In genomic region chr4:137164429-137164828, GRCm38 (mm10) we compare ENCODE assay signal across 8 mouse cellular contexts.
A peak's percentile ranks its signal among the peaks of the same experiment; 100 is the strongest.
DNase-seq lines count a peak whose midpoint lies in the region; ATAC-seq and TF ChIP-seq lines count a peak whose summit lies in the region.

No protein-coding gene starts in this region.

- no peak overlapping the region for H3K9ac ChIP-seq in forebrain, embryonic 11.5 days (ENCODE audit: low read length)
- no peak overlapping the region for H3K9ac ChIP-seq in heart, embryonic 15.5 days
- H3K9ac ChIP-seq in liver, embryonic 14.5 days (replicated peaks): no peak overlapping the region
- H3K9ac ChIP-seq in neural tube, embryonic 13.5 days: peak overlapping the region; percentile 45; the same call in 1 of the 2 replicates

- 2% methylated on average over 12 of the region's 12 CpGs for WGBS in forebrain, embryonic 11.5 days
- 6% methylated on average over 12 of the region's 12 CpGs for WGBS in heart, embryonic 15.5 days
- WGBS in liver, embryonic 14.5 days (ENCODE audit: insufficient replicate concordance): 2% methylated on average over 12 of the region's 12 CpGs
- 4% methylated on average over 12 of the region's 12 CpGs for WGBS in neural tube, embryonic 13.5 days

- H3K27ac ChIP-seq in forebrain, embryonic 11.5 days (ENCODE audit: low read depth, low read length): no peak overlapping the region
- H3K27ac ChIP-seq in heart, embryonic 15.5 days: no peak overlapping the region
- H3K27ac ChIP-seq in liver, embryonic 14.5 days: no peak overlapping the region
- H3K27ac ChIP-seq in neural tube, embryonic 13.5 days (replicated peaks): no peak overlapping the region

- TF ChIP-seq CTCF in liver, embryonic 14.5 days (IDR thresholded peaks at IDR 0.05; ENCODE audit: low read depth): peak; percentile 93

- peaks cover 2% of the 10 kb centered on the region; the same call in 1 of the 2 replicates for H3K27me3 ChIP-seq in forebrain, embryonic 11.5 days (ENCODE audit: control insufficient read depth, insufficient read depth, low read length)
- peaks cover 48% of the 10 kb centered on the region for H3K27me3 ChIP-seq in heart, embryonic 15.5 days
- H3K27me3 ChIP-seq in liver, embryonic 14.5 days (ENCODE audit: control insufficient read depth, insufficient read depth, low read length): peaks cover 3% of the 10 kb centered on the region
- H3K27me3 ChIP-seq in neural tube, embryonic 13.5 days: peaks cover 10% of the 10 kb centered on the region

- no peaks in the 10 kb centered on the region for H3K9me3 ChIP-seq in forebrain, embryonic 11.5 days (ENCODE audit: control insufficient read depth, low read length)
- no peaks in the 10 kb centered on the region for H3K9me3 ChIP-seq in heart, embryonic 15.5 days (replicated peaks)
- no peaks in the 10 kb centered on the region for H3K9me3 ChIP-seq in liver, embryonic 14.5 days (ENCODE audit: control insufficient read depth, low read length)
- no peaks in the 10 kb centered on the region for H3K9me3 ChIP-seq in neural tube, embryonic 13.5 days

- no peak for ATAC-seq in forebrain, embryonic 11.5 days (replicated peaks; ENCODE audit: low FRiP score)
- no peak for ATAC-seq in heart, embryonic 15.5 days (replicated peaks; ENCODE audit: insufficient number of reproducible peaks, insufficient read depth, low FRiP score, low read depth)
- ATAC-seq in liver, embryonic 14.5 days (ENCODE audit: insufficient read depth): no peak
- peak; percentile 59 for ATAC-seq in neural tube, embryonic 13.5 days (ENCODE audit: low read depth)

- no peaks in the 10 kb centered on the region for H3K4me1 ChIP-seq in forebrain, embryonic 11.5 days (replicated peaks; ENCODE audit: control insufficient read depth, insufficient read depth, low read length)
- peaks cover 6% of the 10 kb centered on the region; the same call in 1 of the 2 replicates for H3K4me1 ChIP-seq in heart, embryonic 15.5 days (replicated peaks)
- H3K4me1 ChIP-seq in liver, embryonic 14.5 days (replicated peaks; ENCODE audit: control insufficient read depth in 2 of 2, insufficient read depth in 2 of 2, low read length in 1 of 2): no peaks in the 10 kb centered on the region
- H3K4me1 ChIP-seq in neural tube, embryonic 13.5 days (replicated peaks): peaks cover 15% of the 10 kb centered on the region

- H3K36me3 ChIP-seq in forebrain, embryonic 11.5 days (ENCODE audit: control insufficient read depth, insufficient read depth, low read length): no peaks in the 10 kb centered on the region
- no peaks in the 10 kb centered on the region for H3K36me3 ChIP-seq in heart, embryonic 15.5 days
- no peaks in the 10 kb centered on the region for H3K36me3 ChIP-seq in liver, embryonic 14.5 days (replicated peaks; ENCODE audit: control insufficient read depth, insufficient read depth, low read depth)
- no peaks in the 10 kb centered on the region for H3K36me3 ChIP-seq in neural tube, embryonic 13.5 days

- peak; percentile 76 for DNase-seq in CD4-positive helper T cell, adult 2 months (ENCODE audit: low read depth, low spot score)
- peak; percentile 72 for DNase-seq in c-Kit-positive CD71-negative TER-119-negative erythroid progenitor cells, embryonic 14.5 days (ENCODE audit: low read depth)
- DNase-seq in forebrain, embryonic 11.5 days (ENCODE audit: low spot score): peak; percentile 92
- peak; percentile 86 to 88 for DNase-seq in kidney, postnatal 25 days
- peak; percentile 20 to 35 (median 27) for DNase-seq in liver, embryonic 14.5 days (ENCODE audit: low read depth in 3 of 3, low spot score in 3 of 3)
- peak; percentile 72 for DNase-seq in telencephalon, adult 2 months (ENCODE audit: low read depth, low spot score)

- H3K4me2 ChIP-seq in forebrain, embryonic 11.5 days (ENCODE audit: low read depth, low read length, severe bottlenecking): peak overlapping the region; percentile 36; the same call in 1 of the 2 replicates
- peak overlapping the region; percentile 53 for H3K4me2 ChIP-seq in heart, embryonic 15.5 days
- 0 out of 2 replicates have a peak overlapping the region, but pooled peaks have one; percentile 6 for H3K4me2 ChIP-seq in liver, embryonic 14.5 days (ENCODE audit: low read depth)
- H3K4me2 ChIP-seq in neural tube, embryonic 13.5 days: peak overlapping the region; percentile 48

- TF ChIP-seq EP300 in liver, embryonic 14.5 days (IDR thresholded peaks at IDR 0.05; ENCODE audit: low read depth): no peak

- no peak overlapping the region; the same call in 1 of the 2 replicates for H3K4me3 ChIP-seq in forebrain, embryonic 11.5 days (ENCODE audit: low read depth, low read length)
- H3K4me3 ChIP-seq in heart, embryonic 15.5 days: peak overlapping the region; percentile 12; the same call in 1 of the 2 replicates
- H3K4me3 ChIP-seq in liver, embryonic 14.5 days (ENCODE audit: insufficient read depth in 1 of 2, low read depth in 2 of 2, low read length in 2 of 2): no peak overlapping the region
- H3K4me3 ChIP-seq in neural tube, embryonic 13.5 days: peak overlapping the region; percentile 22

Comparison
In these comparisons a context has a peak if more than half of its experiments do, and no peak if none do; other contexts are left out.
1. DNase-seq: peak in every context shown above with its lines; median percentile 92 in forebrain, embryonic 11.5 days; 87 in kidney, postnatal 25 days; 76 in CD4-positive helper T cell, adult 2 months; 72 in c-Kit-positive CD71-negative TER-119-negative erythroid progenitor cells, embryonic 14.5 days; 72 in telencephalon, adult 2 months; 27 in liver, embryonic 14.5 days.
2. H3K4me3 ChIP-seq: peak in heart, embryonic 15.5 days (single experiment) and neural tube, embryonic 13.5 days (single experiment); none in forebrain, embryonic 11.5 days (single experiment) and liver, embryonic 14.5 days (0 of 2).
3. Peak in every context shown above with its lines, with median percentiles within 50 percentile points of each other: H3K4me2 ChIP-seq.